ENCODE assay signal across 15 mouse cellular contexts in genomic region chr14:93817591-93817990, GRCm38 (mm10).
DNase-seq lines count a peak whose midpoint lies in the region; ATAC-seq and TF ChIP-seq lines count a peak whose summit lies in the region.
"Had no signal": no experiment of that assay in that cellular context is flagged by ENCODE, and none has a peak within 500 bp of the region (broad histone marks: within the 10 kb centered on the region; RNA-seq: fewer than 3 reads in every experiment).

No protein-coding gene starts in this region.

- H3K4me1 ChIP-seq in forebrain, embryonic 13.5 days, result peaks cover 13% of the 10 kb centered on the region
- H3K4me1 ChIP-seq in forebrain, embryonic 10.5 days, result no peaks in the 10 kb centered on the region
- H3K4me1 ChIP-seq: heart, embryonic 10.5 days; hindbrain, embryonic 12.5 days; intestine, embryonic 15.5 days; liver, embryonic 12.5 days had no signal

- no peak overlapping the region for H3K9ac ChIP-seq in forebrain, embryonic 13.5 days
- H3K9ac ChIP-seq: hindbrain, embryonic 12.5 days; intestine, embryonic 15.5 days; liver, embryonic 12.5 days; neural tube, embryonic 13.5 days had no signal

- TF ChIP-seq CTCF in layer of hippocampus, adult 2 months (conservative IDR thresholded peaks at IDR 0.05), result no peak

- no peaks in the 10 kb centered on the region for H3K27me3 ChIP-seq in forebrain, embryonic 13.5 days
- H3K27me3 ChIP-seq in forebrain, embryonic 10.5 days (ENCODE audit: poor library complexity, severe bottlenecking), result no peaks in the 10 kb centered on the region
- H3K27me3 ChIP-seq: hindbrain, embryonic 12.5 days; intestine, embryonic 15.5 days; liver, embryonic 12.5 days; neural tube, embryonic 13.5 days had no signal

- no peak for DNase-seq in forebrain, embryonic 10.5 days (ENCODE audit: extremely low spot score, low spot score)
- DNase-seq in layer of hippocampus, adult 2 months (ENCODE audit: low spot score in 2 of 2), result no peak
- DNase-seq in layer of hippocampus, adult 11-12 months (ENCODE audit: low spot score), result no peak
- DNase-seq in 416B (ENCODE audit: low read depth) (peak; percentile 8), MN1 (ENCODE audit: low spot score) (peak; percentile 14)
- no peak for DNase-seq in right cerebral cortex, postnatal 10 days (ENCODE audit: low spot score in 2 of 2)
- DNase-seq: kidney, postnatal 10 days; right cerebral cortex, postnatal 25 days; thymus, postnatal 14 days had no signal

- WGBS in forebrain, embryonic 13.5 days, result 30% methylated on average over 4 of the region's 4 CpGs
- WGBS in forebrain, embryonic 10.5 days, result 83% methylated on average over 4 of the region's 4 CpGs

- 0 out of 2 replicates have a peak, but pooled peaks have one; percentile 21 for ATAC-seq in forebrain, embryonic 13.5 days
- ATAC-seq: intestine, embryonic 15.5 days; liver, embryonic 12.5 days had no signal

- H3K9me3 ChIP-seq in forebrain, embryonic 13.5 days (replicated peaks), result no peaks in the 10 kb centered on the region
- H3K9me3 ChIP-seq in forebrain, embryonic 10.5 days, result no peaks in the 10 kb centered on the region
- H3K9me3 ChIP-seq: heart, embryonic 10.5 days; hindbrain, embryonic 12.5 days; intestine, embryonic 15.5 days; liver, embryonic 12.5 days; neural tube, embryonic 13.5 days had no signal

- H3K4me3 ChIP-seq in forebrain, embryonic 13.5 days, result no peak overlapping the region
- no peak overlapping the region for H3K4me3 ChIP-seq in forebrain, embryonic 10.5 days
- H3K4me3 ChIP-seq in layer of hippocampus, adult 2 months, result no peak overlapping the region
- H3K4me3 ChIP-seq: heart, embryonic 10.5 days; hindbrain, embryonic 12.5 days; intestine, embryonic 15.5 days; liver, embryonic 12.5 days; neural tube, embryonic 13.5 days had no signal

- H3K4me2 ChIP-seq in forebrain, embryonic 13.5 days, result no peak overlapping the region
- H3K4me2 ChIP-seq: hindbrain, embryonic 12.5 days; intestine, embryonic 15.5 days; liver, embryonic 12.5 days; neural tube, embryonic 13.5 days had no signal

- no peak overlapping the region for H3K27ac ChIP-seq in forebrain, embryonic 13.5 days
- H3K27ac ChIP-seq in forebrain, embryonic 10.5 days, result no peak overlapping the region
- peak overlapping the region; percentile 11; the same call in 1 of the 2 replicates for H3K27ac ChIP-seq in layer of hippocampus, adult 2 months
- H3K27ac ChIP-seq: heart, embryonic 10.5 days; hindbrain, embryonic 12.5 days; intestine, embryonic 15.5 days; liver, embryonic 12.5 days; neural tube, embryonic 13.5 days had no signal

- H3K36me3 ChIP-seq in forebrain, embryonic 13.5 days (ENCODE audit: poor library complexity, severe bottlenecking), result no peaks in the 10 kb centered on the region
- no peaks in the 10 kb centered on the region for H3K36me3 ChIP-seq in forebrain, embryonic 10.5 days (replicated peaks)
- H3K36me3 ChIP-seq: heart, embryonic 10.5 days; hindbrain, embryonic 12.5 days; intestine, embryonic 15.5 days; liver, embryonic 12.5 days; neural tube, embryonic 13.5 days had no signal

Comparison
In these comparisons a context has a peak if more than half of its experiments do, and no peak if none do; other contexts are left out.
1. DNase-seq: peak in 416B (single experiment) and MN1 (single experiment); none in forebrain, embryonic 10.5 days (single experiment), layer of hippocampus, adult 2 months (0 of 2), layer of hippocampus, adult 11-12 months (single experiment) and right cerebral cortex, postnatal 10 days (0 of 2).